Mouse (Mus musculus) forebrain, embryonic 14.5 days (tissue): ENCODE data around the gene Barx1. TPM values are rescaled to one million over a fixed set of nuclear protein-coding genes. Genes with fewer than 3 reads are reported as not detected.
A peak's percentile ranks its signal among the peaks of the same experiment; 100 is the strongest.

Source experiments
- ATAC-seq: fragments of 200-750 bp; cut with Nextera tagmentation; 2 replicates; pipeline ENCODE4 v1.8.0; 2017; ENCODE audit warnings: mild to moderate bottlenecking, moderate library complexity
- DNase-seq: peaks from one replicate; pipeline ENCODE4 v3.0.0-alpha.2; 2015; ENCODE audit warnings: low spot score
- H3K27ac ChIP-seq: fragments of 300-500 bp; sonication (generic); 2 replicates; pipeline ENCODE4 v1.5.1; 2014; ENCODE audit warnings: low read depth, mild to moderate bottlenecking, control low read depth, low read length, moderate library complexity
- H3K27me3 ChIP-seq: fragments of 300-500 bp; sonication (generic); replicated peaks from 2 replicates; pipeline ENCODE4 v1.6.1; 2014; ENCODE audit warnings: low read length, control low read depth, mixed read lengths; ENCODE audit not compliant: control insufficient read depth, insufficient read depth
- H3K36me3 ChIP-seq: fragments of 300-500 bp; sonication (generic); 2 replicates; pipeline ENCODE4 v1.6.1; 2014; ENCODE audit warnings: low read length, control low read depth; ENCODE audit not compliant: control insufficient read depth, insufficient read depth
- H3K4me1 ChIP-seq: fragments of 300-500 bp; sonication (generic); 2 replicates; pipeline ENCODE4 v1.6.1; 2014; ENCODE audit warnings: antibody characterized with exemption, low read length, control low read depth; ENCODE audit not compliant: control insufficient read depth, insufficient read depth
- H3K4me2 ChIP-seq: fragments of 300-500 bp; sonication (generic); 2 replicates; pipeline ENCODE4 v1.6.1; 2014; ENCODE audit warnings: mild to moderate bottlenecking, control low read depth, low read length
- H3K4me3 ChIP-seq: fragments of 300-500 bp; sonication (generic); 2 replicates; pipeline ENCODE4 v1.5.1; 2014; ENCODE audit warnings: low read depth, low read length, control low read depth
- H3K9ac ChIP-seq: fragments of 300-500 bp; sonication (generic); 2 replicates; pipeline ENCODE4 v1.6.1; 2014; ENCODE audit warnings: mild to moderate bottlenecking, low read length, control low read depth, moderate library complexity
- H3K9me3 ChIP-seq: fragments of 300-500 bp; sonication (generic); replicated peaks from 2 replicates; pipeline ENCODE4 v1.6.1; 2016; ENCODE audit warnings: low read length, control low read depth, mixed read lengths; ENCODE audit not compliant: control insufficient read depth
- WGBS: fragments of 180-500 bp; shearing (Covaris S2); extraction: QIAGEN DNeasy Blood & Tissue Kit; methylation state at CpG from one replicate; pipeline ENCODE4 v1.1.7; 2014; 5-methylcytosine and 5-hydroxymethylcytosine counted together
- polyA plus RNA-seq: library from polyadenylated mRNA; unstranded; fragments of >200 nt; fragmentation: Nextera tagmentation; extraction: Ambion mirVana; gene quantifications from 2 replicates; pipeline ENCODE4 v1.2.1, GENCODE M21; 2014

Gene Barx1
- polyA plus RNA-seq, 1 experiment from 2014 or later = not detected

DNA sequence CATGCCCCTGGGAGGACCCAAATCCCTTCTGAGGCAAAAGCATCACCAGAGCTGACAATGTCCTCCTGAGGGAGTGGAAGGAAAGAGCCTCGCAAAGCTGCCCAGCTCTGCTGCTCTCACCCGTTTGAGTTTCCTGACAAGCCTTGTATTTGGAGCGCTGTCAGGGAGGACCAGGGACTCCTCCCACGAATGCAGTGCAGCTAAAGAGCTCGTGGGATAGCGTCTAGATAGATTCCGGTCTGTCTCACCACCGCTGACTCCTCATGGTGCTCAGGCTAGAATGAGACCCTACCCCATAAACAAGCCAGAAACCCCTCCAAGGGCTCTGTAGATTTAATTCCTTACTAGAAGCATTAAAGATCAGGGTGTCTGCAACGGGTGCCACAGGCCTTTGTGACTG, 5.0 kb upstream of the Barx1 start:
- Histone ChIP-seq H3K4me1 (no peaks in the 10 kb centered on the region), H3K27me3 (peaks cover 80% of the 10 kb centered on the region), H3K27ac (no peak overlapping the region), H3K9me3 (no peaks in the 10 kb centered on the region), H3K9ac (no peak overlapping the region), H3K36me3 (no peaks in the 10 kb centered on the region), H3K4me2 (no peak overlapping the region), H3K4me3 (no peak overlapping the region)
- WGBS = 2% methylated on average over 9 of the region's 9 CpGs
- DNase-seq (no peak), ATAC-seq (no peak)

DNA sequence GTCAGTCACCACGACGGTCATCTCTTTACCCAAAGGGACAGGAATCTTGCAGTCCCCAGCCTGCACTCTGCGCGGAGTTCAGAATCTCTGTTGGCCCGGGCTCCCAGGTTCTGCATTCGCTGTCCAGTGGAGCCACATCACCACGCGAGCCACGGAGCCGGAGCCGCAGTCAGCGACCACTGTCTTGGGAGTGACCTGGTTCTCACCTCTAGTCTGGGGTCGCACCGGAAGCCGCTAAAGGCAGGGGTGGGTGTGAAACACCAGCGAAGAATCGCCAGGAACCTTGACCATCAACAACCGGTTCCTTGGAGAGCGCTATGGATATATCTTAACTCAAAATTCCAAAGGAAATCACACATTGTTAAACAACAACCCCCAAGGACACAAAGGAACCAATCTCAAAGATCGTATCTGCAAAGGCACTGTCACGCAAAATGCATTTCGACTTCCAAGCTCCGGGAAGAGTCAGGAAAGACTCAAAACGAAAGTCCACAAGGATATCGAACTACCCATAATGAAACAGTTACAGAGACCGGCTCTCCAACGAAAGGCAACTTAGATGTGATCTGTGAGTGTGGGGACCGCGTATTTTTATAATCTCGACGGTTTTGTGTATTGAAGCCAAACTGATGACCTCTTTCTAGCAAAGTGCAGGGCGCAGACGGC, 4.1 kb upstream of the Barx1 start:
- no peak overlapping the region for H3K27ac ChIP-seq
- ATAC-seq = no peak
- no peak overlapping the region for H3K9ac ChIP-seq
- no peak overlapping the region for H3K4me2 ChIP-seq
- no peak for DNase-seq
- no peak overlapping the region for H3K4me3 ChIP-seq
- 2% methylated on average over 33 of the region's 33 CpGs for WGBS
- H3K4me1 ChIP-seq = no peaks in the 10 kb centered on the region
- H3K36me3 ChIP-seq = no peaks in the 10 kb centered on the region
- peaks cover 82% of the 10 kb centered on the region for H3K27me3 ChIP-seq
- no peaks in the 10 kb centered on the region for H3K9me3 ChIP-seq

DNA sequence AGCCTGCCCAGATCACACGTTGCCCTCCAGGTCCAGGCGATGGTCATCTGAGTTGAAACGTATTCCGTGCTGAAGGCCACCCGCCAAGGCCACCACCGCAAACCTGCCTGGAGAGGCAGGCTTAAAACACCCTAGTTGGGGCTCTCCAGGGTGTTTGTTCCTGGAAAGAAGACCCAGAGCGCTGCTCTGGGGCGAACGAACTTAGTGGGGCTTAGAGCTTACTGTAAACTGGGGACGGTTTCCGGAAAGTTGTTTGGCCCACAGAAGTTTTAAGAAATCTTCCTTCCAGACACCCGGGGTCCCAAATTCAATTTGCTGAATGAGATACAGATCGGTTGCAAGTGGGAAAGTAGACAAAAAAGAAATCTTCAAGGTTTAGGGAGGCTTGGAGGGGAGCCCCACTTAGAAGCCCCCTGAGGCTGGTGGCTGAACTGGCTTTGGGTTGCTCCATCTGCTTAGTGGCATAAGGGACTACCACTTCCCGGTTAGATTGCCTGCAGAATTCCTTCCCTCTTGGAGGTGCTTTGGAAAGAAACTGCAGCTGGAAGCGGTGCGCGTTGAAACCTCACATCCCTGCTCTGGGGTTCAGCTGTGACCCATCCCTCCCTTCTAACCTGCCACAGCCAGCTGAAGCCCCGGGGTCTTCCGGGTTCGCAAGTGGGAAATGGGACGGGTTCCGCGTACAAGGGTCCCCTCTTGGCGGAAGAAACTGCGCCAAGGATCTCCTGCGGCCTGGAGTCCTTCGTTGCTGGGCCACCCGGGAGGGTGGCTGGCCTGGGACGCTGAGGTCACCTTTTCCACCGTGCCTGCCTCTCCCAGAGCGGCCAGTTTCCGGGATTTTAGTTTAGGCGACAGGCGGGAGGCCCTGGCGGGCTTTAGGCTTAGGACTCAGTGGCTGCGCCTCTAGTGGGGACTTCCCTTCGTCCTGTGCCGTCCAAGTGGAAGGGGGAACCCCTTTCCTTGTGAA, 3.3 kb upstream of the Barx1 start:
- Histone ChIP-seq H3K27me3 (peaks cover 90% of the 10 kb centered on the region), H3K9ac (no peak overlapping the region), H3K9me3 (no peaks in the 10 kb centered on the region), H3K27ac (no peak overlapping the region), H3K4me3 (no peak overlapping the region), H3K4me2 (no peak overlapping the region), H3K36me3 (no peaks in the 10 kb centered on the region), H3K4me1 (no peaks in the 10 kb centered on the region)
- DNase-seq (no peak), ATAC-seq (no peak)
- under 1% methylated on average over 38 of the region's 38 CpGs for WGBS

DNA sequence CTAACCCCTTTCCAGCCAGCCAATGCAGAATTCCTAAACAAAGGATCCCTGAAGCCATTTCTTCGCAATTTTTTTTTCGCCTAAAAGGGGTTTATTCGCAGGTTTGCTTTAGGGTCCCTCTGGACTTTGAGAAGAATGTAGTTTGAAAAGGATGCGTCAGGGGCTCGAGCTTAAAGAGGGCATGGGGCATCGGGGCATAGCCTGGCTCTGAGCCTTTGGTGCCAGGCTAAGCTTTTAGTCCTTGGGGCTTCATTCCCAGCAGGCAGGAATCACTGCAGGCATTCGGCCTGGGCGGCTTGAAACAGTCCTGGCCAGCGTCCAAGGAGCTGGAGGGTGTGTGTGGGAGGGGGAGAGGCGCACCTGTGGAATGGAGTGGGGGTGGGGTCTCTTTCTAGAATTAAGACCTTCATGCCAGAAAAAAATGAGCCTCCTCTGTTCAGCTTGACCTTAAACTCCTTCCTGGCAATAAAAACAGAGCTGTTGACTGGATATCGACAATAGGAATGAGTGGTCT, 2.5 kb upstream of the Barx1 start:
- DNase-seq = peak; percentile 48
- Histone ChIP-seq H3K27me3 (peaks cover 94% of the 10 kb centered on the region), H3K4me2 (no peak overlapping the region), H3K4me1 (0 out of 2 replicates have a peak, but pooled peaks cover 2% of the 10 kb centered on the region), H3K9ac (no peak overlapping the region), H3K36me3 (no peaks in the 10 kb centered on the region), H3K27ac (no peak overlapping the region), H3K9me3 (no peaks in the 10 kb centered on the region), H3K4me3 (no peak overlapping the region)
- 3% methylated on average over 11 of the region's 11 CpGs for WGBS
- ATAC-seq = no peak

GRCm38 (mm10) chr13:48660741-48661140, 2.1 kb upstream of the Barx1 start:
- no peaks in the 10 kb centered on the region for H3K36me3 ChIP-seq
- peaks cover 98% of the 10 kb centered on the region for H3K27me3 ChIP-seq
- 0 out of 2 replicates have a peak, but pooled peaks cover 2% of the 10 kb centered on the region for H3K4me1 ChIP-seq
- H3K9me3 ChIP-seq = no peaks in the 10 kb centered on the region
- no peak overlapping the region for H3K4me2 ChIP-seq
- H3K4me3 ChIP-seq = no peak overlapping the region
- WGBS = 6% methylated on average over 6 of the region's 6 CpGs
- DNase-seq (no peak), ATAC-seq (no peak)
- H3K27ac ChIP-seq = no peak overlapping the region
- no peak overlapping the region for H3K9ac ChIP-seq

DNA sequence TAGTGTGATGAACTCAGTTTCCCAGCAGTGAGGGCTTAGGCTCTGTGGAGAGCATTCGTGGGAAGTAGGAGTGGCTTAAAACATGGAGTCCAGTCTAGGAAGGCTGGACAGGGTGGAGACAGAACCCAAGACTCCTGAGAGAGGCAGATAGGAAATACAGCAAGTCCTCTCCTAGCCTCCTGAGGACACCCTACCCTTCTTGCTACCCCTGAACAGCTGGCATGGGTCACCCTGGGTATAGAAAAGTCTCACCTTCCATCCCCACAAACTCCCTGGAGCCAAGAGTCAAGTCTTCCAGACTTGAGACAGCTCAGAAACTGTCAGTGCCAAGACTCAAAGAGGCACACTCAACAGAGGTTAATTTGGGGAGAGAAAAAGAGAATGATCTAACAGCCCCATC, 1.2 kb upstream of the Barx1 start:
- Histone ChIP-seq H3K9ac (no peak overlapping the region), H3K4me1 (0 out of 2 replicates have a peak, but pooled peaks cover 2% of the 10 kb centered on the region), H3K36me3 (no peaks in the 10 kb centered on the region), H3K4me3 (no peak overlapping the region), H3K27ac (no peak overlapping the region), H3K4me2 (no peak overlapping the region), H3K9me3 (no peaks in the 10 kb centered on the region), H3K27me3 (peaks cover 97% of the 10 kb centered on the region)
- 0% methylated on average over 1 of the region's 1 CpGs for WGBS
- ATAC-seq = no peak
- no peak for DNase-seq

GRCm38 (mm10) chr13:48663211-48663987, 601 bp downstream of the Barx1 start:
- DNase-seq (peak; percentile 46), ATAC-seq (peak; percentile 30)
- Histone ChIP-seq H3K4me1 (0 out of 2 replicates have a peak, but pooled peaks cover 2% of the 10 kb centered on the region), H3K9ac (peak overlapping the region; percentile 21; the same call in 1 of the 2 replicates), H3K27me3 (peaks cover 96% of the 10 kb centered on the region), H3K36me3 (no peaks in the 10 kb centered on the region), H3K4me3 (peak overlapping the region; percentile 33), H3K9me3 (no peaks in the 10 kb centered on the region), H3K4me2 (peak overlapping the region; percentile 62), H3K27ac (no peak overlapping the region)
- 3% methylated on average over 54 of the region's 54 CpGs for WGBS

GRCm38 (mm10) chr13:48663988-48664339, 1.2 kb downstream of the Barx1 start:
- 19% methylated on average over 7 of the region's 7 CpGs for WGBS
- ATAC-seq (no peak), DNase-seq (no peak)
- no peaks in the 10 kb centered on the region for H3K36me3 ChIP-seq
- H3K4me2 ChIP-seq = no peak overlapping the region
- H3K27me3 ChIP-seq = peaks cover 96% of the 10 kb centered on the region
- no peaks in the 10 kb centered on the region for H3K9me3 ChIP-seq
- H3K9ac ChIP-seq = no peak overlapping the region
- no peak overlapping the region for H3K4me3 ChIP-seq
- no peak overlapping the region for H3K27ac ChIP-seq
- H3K4me1 ChIP-seq = 0 out of 2 replicates have a peak, but pooled peaks cover 2% of the 10 kb centered on the region
